Mouse (Mus musculus): ENCODE data around the gene Nxph4.

- TF ChIP-seq USF1 (IDR thresholded peaks at IDR 0.05; ENCODE audit: low read depth, low read length) (no peak), CTCF (conservative IDR thresholded peaks at IDR 0.05 in 1 of 2, IDR thresholded peaks at IDR 0.05 in 1 of 2; ENCODE audit: low read depth in 2 of 2, low read length in 2 of 2) (no peak), POLR2AphosphoS2 (IDR thresholded peaks at IDR 0.05; ENCODE audit: low read depth, low read length) (no peak), POLR2A (IDR thresholded peaks at IDR 0.05; ENCODE audit: low read depth, low read length) (no peak), RAD21 (IDR thresholded peaks at IDR 0.05; ENCODE audit: low read depth, low read length) (no peak), MAZ (IDR thresholded peaks at IDR 0.05; ENCODE audit: low read depth, low read length) (no peak), E2F4 (IDR thresholded peaks at IDR 0.05; ENCODE audit: insufficient replicate concordance, low read depth, low read length) (no peak), CHD1 (IDR thresholded peaks at IDR 0.05; ENCODE audit: low read depth, low read length) (no peak)
These were observed 20.2 kb downstream of the Nxph4 start for GRCm38 (mm10) chr10:127514111-127514698.
